Mouse (Mus musculus) liver, embryonic 14.5 days (tissue): ENCODE results near the gene Socs4.

ENCODE experiments used
- CTCF ChIP-seq: IDR thresholded peaks from 2 replicates; pipeline ENCODE4 v1.5.1; 2016; ENCODE audit warnings: antibody characterized with exemption, low read depth, control low read depth
- EP300 ChIP-seq: IDR thresholded peaks from 2 replicates; pipeline ENCODE4 v1.6.1; 2016; ENCODE audit warnings: antibody characterized with exemption, low read depth

GRCm38 (mm10) chr14:47335300-47335699 is 58.6 kb downstream of the Socs4 start:
- TF ChIP-seq CTCF (no peak), EP300 (no peak)
